Mouse (Mus musculus): Measurements from ENCODE around the gene Glrx3. TPM values are rescaled to one million over a fixed set of nuclear protein-coding genes. Genes with fewer than 3 reads are reported as not detected.
"Not testable (repeated sequence)": the region's sequence is repeated elsewhere in the genome, so short reads cannot be mapped to it uniquely, and the experiment has no call there.

Glrx3 gene
- polyA plus RNA-seq, 1 experiment from 2014 or later: 218 TPM

- H3K4me2 ChIP-seq (ENCODE audit: low read depth, low read length): no peak overlapping the region
- H3K9ac ChIP-seq (ENCODE audit: low read depth, low read length): no peak overlapping the region
- H3K9me3 ChIP-seq (ENCODE audit: control insufficient read depth, low read length): no peaks in the 10 kb centered on the region
- no peak for ATAC-seq
- H3K27ac ChIP-seq (ENCODE audit: low read length): no peak overlapping the region
- H3K4me3 ChIP-seq (ENCODE audit: low read length): no peak overlapping the region
- H3K36me3 ChIP-seq (ENCODE audit: control insufficient read depth, insufficient read depth, low read length): no peaks in the 10 kb centered on the region
- no peaks in the 10 kb centered on the region for H3K27me3 ChIP-seq (replicated peaks; ENCODE audit: control insufficient read depth, insufficient read depth, low read length)
- WGBS: 84% methylated on average over 2 of the region's 2 CpGs
- H3K4me1 ChIP-seq (ENCODE audit: control insufficient read depth, insufficient read depth, low read length): no peaks in the 10 kb centered on the region
Observed at GRCm38 (mm10) chr7:137420550-137420949, 16.9 kb upstream of the Glrx3 start.

- Histone ChIP-seq H3K9ac (ENCODE audit: low read depth, low read length) (no peak overlapping the region), H3K36me3 (ENCODE audit: control insufficient read depth, insufficient read depth, low read length) (no peaks in the 10 kb centered on the region), H3K27ac (ENCODE audit: low read length) (no peak overlapping the region), H3K9me3 (ENCODE audit: control insufficient read depth, low read length) (no peaks in the 10 kb centered on the region), H3K4me1 (ENCODE audit: control insufficient read depth, insufficient read depth, low read length) (no peaks in the 10 kb centered on the region), H3K4me2 (ENCODE audit: low read depth, low read length) (no peak overlapping the region), H3K4me3 (ENCODE audit: low read length) (no peak overlapping the region), H3K27me3 (replicated peaks; ENCODE audit: control insufficient read depth, insufficient read depth, low read length) (no peaks in the 10 kb centered on the region)
- 89% methylated on average over 4 of the region's 4 CpGs for WGBS
- no peak for ATAC-seq
Observed at GRCm38 (mm10) chr7:137421236-137421635, 16.2 kb upstream of the Glrx3 start.

- Histone ChIP-seq H3K4me2 (ENCODE audit: low read depth, low read length) (no peak overlapping the region), H3K9me3 (ENCODE audit: control insufficient read depth, low read length) (no peaks in the 10 kb centered on the region), H3K9ac (ENCODE audit: low read depth, low read length) (no peak overlapping the region), H3K4me3 (ENCODE audit: low read length) (no peak overlapping the region), H3K4me1 (ENCODE audit: control insufficient read depth, insufficient read depth, low read length) (no peaks in the 10 kb centered on the region), H3K27ac (ENCODE audit: low read length) (no peak overlapping the region), H3K27me3 (replicated peaks; ENCODE audit: control insufficient read depth, insufficient read depth, low read length) (no peaks in the 10 kb centered on the region), H3K36me3 (ENCODE audit: control insufficient read depth, insufficient read depth, low read length) (no peaks in the 10 kb centered on the region)
- ATAC-seq: no peak
- WGBS: 56% methylated on average over 4 of the region's 4 CpGs
Observed at GRCm38 (mm10) chr7:137426693-137427092, 10.7 kb upstream of the Glrx3 start.

GRCm38 (mm10) chr7:137431769-137432603, 5.4 kb upstream of the Glrx3 start:
- Histone ChIP-seq H3K9ac (ENCODE audit: low read depth, low read length) (no peak overlapping the region), H3K4me2 (ENCODE audit: low read depth, low read length) (no peak overlapping the region), H3K4me1 (ENCODE audit: control insufficient read depth, insufficient read depth, low read length) (peaks cover 4% of the 10 kb centered on the region; the same call in 1 of the 2 replicates), H3K4me3 (ENCODE audit: low read length) (no peak overlapping the region), H3K27me3 (replicated peaks; ENCODE audit: control insufficient read depth, insufficient read depth, low read length) (no peaks in the 10 kb centered on the region), H3K27ac (ENCODE audit: low read length) (no peak overlapping the region), H3K9me3 (ENCODE audit: control insufficient read depth, low read length) (no peaks in the 10 kb centered on the region), H3K36me3 (ENCODE audit: control insufficient read depth, insufficient read depth, low read length) (no peaks in the 10 kb centered on the region)
- peak; percentile 72 for ATAC-seq
- 56% methylated on average over 13 of the region's 13 CpGs for WGBS

- H3K9me3 ChIP-seq (ENCODE audit: control insufficient read depth, low read length): no peaks in the 10 kb centered on the region
- 78% methylated on average over 6 of the region's 6 CpGs for WGBS
- H3K36me3 ChIP-seq (ENCODE audit: control insufficient read depth, insufficient read depth, low read length): no peaks in the 10 kb centered on the region
- no peak overlapping the region for H3K27ac ChIP-seq (ENCODE audit: low read length)
- peak overlapping the region; percentile 43; the same call in 1 of the 2 replicates for H3K4me2 ChIP-seq (ENCODE audit: low read depth, low read length)
- H3K4me3 ChIP-seq (ENCODE audit: low read length): no peak overlapping the region; the same call in 1 of the 2 replicates
- ATAC-seq: peak; percentile 13
- peaks cover 9% of the 10 kb centered on the region for H3K4me1 ChIP-seq (ENCODE audit: control insufficient read depth, insufficient read depth, low read length)
- 0 out of 2 replicates have a peak overlapping the region, but pooled peaks have one; percentile 21 for H3K9ac ChIP-seq (ENCODE audit: low read depth, low read length)
- no peaks in the 10 kb centered on the region for H3K27me3 ChIP-seq (replicated peaks; ENCODE audit: control insufficient read depth, insufficient read depth, low read length)
Observed at GRCm38 (mm10) chr7:137436901-137437300, 513 bp upstream of the Glrx3 start.

- Histone ChIP-seq H3K27ac (ENCODE audit: low read length) (peak overlapping the region; percentile 83), H3K4me2 (ENCODE audit: low read depth, low read length) (peak overlapping the region; percentile 73), H3K36me3 (ENCODE audit: control insufficient read depth, insufficient read depth, low read length) (no peaks in the 10 kb centered on the region), H3K9ac (ENCODE audit: low read depth, low read length) (peak overlapping the region; percentile 98), H3K9me3 (ENCODE audit: control insufficient read depth, low read length) (no peaks in the 10 kb centered on the region), H3K4me3 (ENCODE audit: low read length) (peak overlapping the region; percentile 97), H3K27me3 (replicated peaks; ENCODE audit: control insufficient read depth, insufficient read depth, low read length) (no peaks in the 10 kb centered on the region), H3K4me1 (ENCODE audit: control insufficient read depth, insufficient read depth, low read length) (peaks cover 7% of the 10 kb centered on the region)
- ATAC-seq: peak; percentile 30
- WGBS: 5% methylated on average over 7 of the region's 7 CpGs
Observed at GRCm38 (mm10) chr7:137438179-137438550, 751 bp downstream of the Glrx3 start.

- WGBS: 73% methylated on average over 7 of the region's 7 CpGs
- H3K27ac ChIP-seq (ENCODE audit: low read length); H3K36me3 ChIP-seq (ENCODE audit: control insufficient read depth, insufficient read depth, low read length); H3K9me3 ChIP-seq (ENCODE audit: control insufficient read depth, low read length); ATAC-seq; H3K27me3 ChIP-seq (replicated peaks; ENCODE audit: control insufficient read depth, insufficient read depth, low read length); H3K4me1 ChIP-seq (ENCODE audit: control insufficient read depth, insufficient read depth, low read length): not testable (repeated sequence)
- Histone ChIP-seq H3K9ac (ENCODE audit: low read depth, low read length) (peak overlapping the region; percentile 98; the same call in 1 of the 2 replicates), H3K4me3 (ENCODE audit: low read length) (peak overlapping the region; percentile 97), H3K4me2 (ENCODE audit: low read depth, low read length) (peak overlapping the region; percentile 73)
Observed at GRCm38 (mm10) chr7:137438962-137439361, 1.5 kb downstream of the Glrx3 start.

GRCm38 (mm10) chr7:137442951-137443350, 5.5 kb downstream of the Glrx3 start:
- H3K9me3 ChIP-seq (ENCODE audit: control insufficient read depth, low read length): no peaks in the 10 kb centered on the region
- WGBS: 88% methylated on average over 4 of the region's 4 CpGs
- no peaks in the 10 kb centered on the region for H3K27me3 ChIP-seq (replicated peaks; ENCODE audit: control insufficient read depth, insufficient read depth, low read length)
- no peak for ATAC-seq
- peaks cover 4% of the 10 kb centered on the region for H3K36me3 ChIP-seq (ENCODE audit: control insufficient read depth, insufficient read depth, low read length)
- H3K9ac ChIP-seq (ENCODE audit: low read depth, low read length): no peak overlapping the region
- no peak overlapping the region for H3K4me3 ChIP-seq (ENCODE audit: low read length)
- H3K4me1 ChIP-seq (ENCODE audit: control insufficient read depth, insufficient read depth, low read length): peaks cover 3% of the 10 kb centered on the region
- H3K4me2 ChIP-seq (ENCODE audit: low read depth, low read length): no peak overlapping the region
- no peak overlapping the region for H3K27ac ChIP-seq (ENCODE audit: low read length)

- WGBS: 91% methylated on average over 12 of the region's 12 CpGs
- no peaks in the 10 kb centered on the region; the same call in 1 of the 2 replicates for H3K4me1 ChIP-seq (ENCODE audit: control insufficient read depth, insufficient read depth, low read length)
- peaks cover 5% of the 10 kb centered on the region for H3K36me3 ChIP-seq (ENCODE audit: control insufficient read depth, insufficient read depth, low read length)
- H3K27me3 ChIP-seq (replicated peaks; ENCODE audit: control insufficient read depth, insufficient read depth, low read length): no peaks in the 10 kb centered on the region
- no peaks in the 10 kb centered on the region for H3K9me3 ChIP-seq (ENCODE audit: control insufficient read depth, low read length)
- H3K4me3 ChIP-seq (ENCODE audit: low read length): no peak overlapping the region
- no peak overlapping the region for H3K9ac ChIP-seq (ENCODE audit: low read depth, low read length)
- H3K27ac ChIP-seq (ENCODE audit: low read length): no peak overlapping the region
- H3K4me2 ChIP-seq (ENCODE audit: low read depth, low read length): no peak overlapping the region
- no peak for ATAC-seq
Observed at GRCm38 (mm10) chr7:137445321-137445720, 7.9 kb downstream of the Glrx3 start.

Measured in intestine, embryonic 16.5 days (tissue).